Mouse (Mus musculus): ENCODE measurements around the gene Ethe1. TPM values are rescaled to one million over a fixed set of nuclear protein-coding genes. Genes with fewer than 3 reads are reported as not detected.

Ethe1 gene
- polyA plus RNA-seq, 1 experiment from 2014 or later, result 18.5 TPM

GRCm38 (mm10) chr7:24566206-24566605, 21.1 kb upstream of the Ethe1 start:
- H3K9me3 ChIP-seq (ENCODE audit: control insufficient read depth, low read length), result no peaks in the 10 kb centered on the region
- H3K4me1 ChIP-seq (ENCODE audit: control insufficient read depth, insufficient read depth, low read length), result no peaks in the 10 kb centered on the region
- peaks cover 55% of the 10 kb centered on the region for H3K36me3 ChIP-seq (ENCODE audit: control insufficient read depth, insufficient read depth, low read length)
- no peaks in the 10 kb centered on the region for H3K27me3 ChIP-seq (ENCODE audit: control insufficient read depth, insufficient read depth, low read length)
- H3K4me2 ChIP-seq (ENCODE audit: low read length), result no peak overlapping the region
- no peak for DNase-seq
- H3K9ac ChIP-seq (replicated peaks; ENCODE audit: low read length), result no peak overlapping the region
- no peak for ATAC-seq (ENCODE audit: low FRiP score, low TSS enrichment)
- H3K27ac ChIP-seq (replicated peaks; ENCODE audit: low read depth, low read length), result no peak overlapping the region
- WGBS, result 94% methylated on average over 9 of the region's 9 CpGs
- no peak overlapping the region for H3K4me3 ChIP-seq (replicated peaks; ENCODE audit: low read depth, low read length)

- no peak overlapping the region for H3K27ac ChIP-seq (replicated peaks; ENCODE audit: low read depth, low read length)
- no peak overlapping the region for H3K4me2 ChIP-seq (ENCODE audit: low read length)
- H3K4me3 ChIP-seq (replicated peaks; ENCODE audit: low read depth, low read length), result no peak overlapping the region
- H3K36me3 ChIP-seq (ENCODE audit: control insufficient read depth, insufficient read depth, low read length), result peaks cover 58% of the 10 kb centered on the region
- H3K9ac ChIP-seq (replicated peaks; ENCODE audit: low read length), result no peak overlapping the region
- ATAC-seq (ENCODE audit: low FRiP score, low TSS enrichment) (no peak), DNase-seq (no peak)
- H3K27me3 ChIP-seq (ENCODE audit: control insufficient read depth, insufficient read depth, low read length), result no peaks in the 10 kb centered on the region
- 85% methylated on average over 4 of the region's 4 CpGs for WGBS
- no peaks in the 10 kb centered on the region for H3K9me3 ChIP-seq (ENCODE audit: control insufficient read depth, low read length)
- H3K4me1 ChIP-seq (ENCODE audit: control insufficient read depth, insufficient read depth, low read length), result no peaks in the 10 kb centered on the region
Observed at GRCm38 (mm10) chr7:24568512-24568911, 18.8 kb upstream of the Ethe1 start.

DNA sequence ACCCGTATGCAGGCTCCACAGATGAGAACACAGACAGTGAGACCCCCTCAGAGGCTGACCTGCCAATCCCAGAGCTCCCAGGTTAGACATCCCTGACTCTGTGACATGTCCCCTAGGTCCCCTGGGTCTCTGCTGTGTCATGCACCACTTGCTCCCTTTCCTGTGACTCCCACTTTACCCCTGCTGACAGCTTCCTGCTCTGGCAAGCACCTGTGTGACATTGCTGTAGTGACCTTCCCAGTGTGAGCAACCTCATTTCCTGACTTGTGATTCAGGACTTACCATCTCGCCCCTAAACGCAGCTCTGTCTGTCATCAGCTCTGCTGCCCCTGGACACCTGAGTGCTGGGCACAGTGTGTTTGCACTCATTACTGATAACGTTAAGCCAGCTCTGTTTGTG, 16.3 kb upstream of the Ethe1 start:
- Histone ChIP-seq H3K9me3 (ENCODE audit: control insufficient read depth, low read length) (no peaks in the 10 kb centered on the region), H3K27ac (replicated peaks; ENCODE audit: low read depth, low read length) (no peak overlapping the region), H3K9ac (replicated peaks; ENCODE audit: low read length) (no peak overlapping the region), H3K4me3 (replicated peaks; ENCODE audit: low read depth, low read length) (no peak overlapping the region), H3K4me1 (ENCODE audit: control insufficient read depth, insufficient read depth, low read length) (no peaks in the 10 kb centered on the region), H3K36me3 (ENCODE audit: control insufficient read depth, insufficient read depth, low read length) (peaks cover 50% of the 10 kb centered on the region), H3K27me3 (ENCODE audit: control insufficient read depth, insufficient read depth, low read length) (no peaks in the 10 kb centered on the region), H3K4me2 (ENCODE audit: low read length) (no peak overlapping the region)
- no peak for ATAC-seq (ENCODE audit: low FRiP score, low TSS enrichment)
- WGBS, result 87% methylated on average over 4 of the region's 4 CpGs
- no peak for DNase-seq

GRCm38 (mm10) chr7:24572455-24572854, 14.9 kb upstream of the Ethe1 start:
- no peaks in the 10 kb centered on the region for H3K4me1 ChIP-seq (ENCODE audit: control insufficient read depth, insufficient read depth, low read length)
- H3K4me2 ChIP-seq (ENCODE audit: low read length), result no peak overlapping the region
- peak; percentile 40 for DNase-seq
- 48% methylated on average over 5 of the region's 5 CpGs for WGBS
- no peaks in the 10 kb centered on the region for H3K9me3 ChIP-seq (ENCODE audit: control insufficient read depth, low read length)
- H3K36me3 ChIP-seq (ENCODE audit: control insufficient read depth, insufficient read depth, low read length), result peaks cover 37% of the 10 kb centered on the region
- H3K27ac ChIP-seq (replicated peaks; ENCODE audit: low read depth, low read length), result no peak overlapping the region
- H3K9ac ChIP-seq (replicated peaks; ENCODE audit: low read length), result no peak overlapping the region
- no peak for ATAC-seq (ENCODE audit: low FRiP score, low TSS enrichment)
- no peaks in the 10 kb centered on the region for H3K27me3 ChIP-seq (ENCODE audit: control insufficient read depth, insufficient read depth, low read length)
- no peak overlapping the region for H3K4me3 ChIP-seq (replicated peaks; ENCODE audit: low read depth, low read length)

DNA sequence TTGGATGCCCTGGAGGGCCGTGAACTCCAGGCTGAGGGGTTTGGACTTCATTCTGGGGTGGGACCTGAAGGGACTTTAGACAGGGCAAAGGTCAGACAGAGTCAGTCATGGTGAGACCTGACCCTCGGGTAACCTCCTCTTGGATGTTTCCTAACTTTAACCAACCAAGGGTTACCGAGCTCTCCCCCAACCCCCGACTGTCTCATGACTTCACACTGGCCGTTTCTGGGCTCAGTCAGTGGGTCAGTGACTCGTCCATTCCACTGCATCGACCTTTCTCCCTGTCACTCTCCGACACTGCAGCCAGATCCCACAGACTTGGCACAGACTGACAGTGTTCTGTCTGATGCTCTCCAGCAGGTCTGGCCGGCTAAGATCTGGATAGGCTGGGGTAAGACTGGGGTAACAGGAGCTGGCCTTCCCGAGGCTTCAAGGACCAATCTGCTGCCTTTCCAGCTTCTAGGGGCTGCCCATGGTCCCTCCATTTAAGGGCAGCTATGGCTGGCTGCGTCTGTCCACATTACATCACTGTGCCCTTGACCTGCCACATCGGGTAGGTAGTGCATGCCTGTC, 13.0 kb upstream of the Ethe1 start:
- Histone ChIP-seq H3K36me3 (ENCODE audit: control insufficient read depth, insufficient read depth, low read length) (peaks cover 20% of the 10 kb centered on the region; the same call in 1 of the 2 replicates), H3K4me2 (ENCODE audit: low read length) (no peak overlapping the region), H3K4me1 (ENCODE audit: control insufficient read depth, insufficient read depth, low read length) (no peaks in the 10 kb centered on the region), H3K9ac (replicated peaks; ENCODE audit: low read length) (no peak overlapping the region), H3K9me3 (ENCODE audit: control insufficient read depth, low read length) (no peaks in the 10 kb centered on the region), H3K27me3 (ENCODE audit: control insufficient read depth, insufficient read depth, low read length) (no peaks in the 10 kb centered on the region), H3K27ac (replicated peaks; ENCODE audit: low read depth, low read length) (no peak overlapping the region), H3K4me3 (replicated peaks; ENCODE audit: low read depth, low read length) (no peak overlapping the region)
- DNase-seq (no peak), ATAC-seq (ENCODE audit: low FRiP score, low TSS enrichment) (no peak)
- WGBS, result 71% methylated on average over 12 of the region's 12 CpGs

- Histone ChIP-seq H3K9ac (replicated peaks; ENCODE audit: low read length) (no peak overlapping the region), H3K4me3 (replicated peaks; ENCODE audit: low read depth, low read length) (no peak overlapping the region), H3K36me3 (ENCODE audit: control insufficient read depth, insufficient read depth, low read length) (0 out of 2 replicates have a peak, but pooled peaks cover 5% of the 10 kb centered on the region), H3K4me1 (ENCODE audit: control insufficient read depth, insufficient read depth, low read length) (no peaks in the 10 kb centered on the region), H3K27ac (replicated peaks; ENCODE audit: low read depth, low read length) (no peak overlapping the region), H3K27me3 (ENCODE audit: control insufficient read depth, insufficient read depth, low read length) (no peaks in the 10 kb centered on the region), H3K4me2 (ENCODE audit: low read length) (no peak overlapping the region), H3K9me3 (ENCODE audit: control insufficient read depth, low read length) (no peaks in the 10 kb centered on the region)
- ATAC-seq (ENCODE audit: low FRiP score, low TSS enrichment), result no peak
- no peak for DNase-seq
- 95% methylated on average over 10 of the region's 10 CpGs for whole genome bisulfite sequencing
Observed at GRCm38 (mm10) chr7:24577811-24578210, 9.5 kb upstream of the Ethe1 start.

- no peak overlapping the region for H3K4me3 ChIP-seq (replicated peaks; ENCODE audit: low read depth, low read length)
- no peaks in the 10 kb centered on the region for H3K9me3 ChIP-seq (ENCODE audit: control insufficient read depth, low read length)
- no peaks in the 10 kb centered on the region for H3K36me3 ChIP-seq (ENCODE audit: control insufficient read depth, insufficient read depth, low read length)
- no peak for DNase-seq
- no peak overlapping the region for H3K27ac ChIP-seq (replicated peaks; ENCODE audit: low read depth, low read length)
- no peaks in the 10 kb centered on the region for H3K4me1 ChIP-seq (ENCODE audit: control insufficient read depth, insufficient read depth, low read length)
- no peak overlapping the region for H3K4me2 ChIP-seq (ENCODE audit: low read length)
- WGBS, result 79% methylated on average over 6 of the region's 6 CpGs
- ATAC-seq (ENCODE audit: low FRiP score, low TSS enrichment), result no peak
- H3K27me3 ChIP-seq (ENCODE audit: control insufficient read depth, insufficient read depth, low read length), result peaks cover 18% of the 10 kb centered on the region; the same call in 1 of the 2 replicates
- no peak overlapping the region for H3K9ac ChIP-seq (replicated peaks; ENCODE audit: low read length)
Observed at GRCm38 (mm10) chr7:24584876-24585275, 2.5 kb upstream of the Ethe1 start.

DNA sequence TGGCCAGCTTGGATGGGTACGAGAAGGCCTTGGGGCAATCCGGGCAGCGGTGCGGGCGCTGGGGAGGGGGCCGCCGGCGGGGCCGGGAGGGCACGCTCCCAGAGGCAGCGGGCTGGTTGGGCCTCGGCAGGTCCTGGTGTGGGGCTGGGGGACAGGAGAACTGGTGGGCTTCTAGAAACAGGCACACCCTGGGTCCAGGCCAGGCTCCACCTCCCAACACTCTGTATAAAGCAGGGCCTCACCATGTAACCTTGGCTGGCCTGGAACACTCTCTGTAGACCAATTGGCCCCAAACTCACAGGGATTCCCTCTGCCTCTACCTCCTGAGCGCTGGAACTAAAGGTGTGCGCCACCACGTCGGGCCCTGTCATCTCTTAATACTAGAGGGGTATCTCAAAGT, 1.3 kb upstream of the Ethe1 start:
- H3K9ac ChIP-seq (replicated peaks; ENCODE audit: low read length), result no peak overlapping the region
- no peaks in the 10 kb centered on the region for H3K36me3 ChIP-seq (ENCODE audit: control insufficient read depth, insufficient read depth, low read length)
- H3K4me2 ChIP-seq (ENCODE audit: low read length), result no peak overlapping the region
- ATAC-seq (ENCODE audit: low FRiP score, low TSS enrichment) (no peak), DNase-seq (no peak)
- no peaks in the 10 kb centered on the region for H3K9me3 ChIP-seq (ENCODE audit: control insufficient read depth, low read length)
- no peaks in the 10 kb centered on the region for H3K4me1 ChIP-seq (ENCODE audit: control insufficient read depth, insufficient read depth, low read length)
- 40% methylated on average over 16 of the region's 16 CpGs for WGBS
- peaks cover 18% of the 10 kb centered on the region; the same call in 1 of the 2 replicates for H3K27me3 ChIP-seq (ENCODE audit: control insufficient read depth, insufficient read depth, low read length)
- H3K4me3 ChIP-seq (replicated peaks; ENCODE audit: low read depth, low read length), result no peak overlapping the region
- H3K27ac ChIP-seq (replicated peaks; ENCODE audit: low read depth, low read length), result no peak overlapping the region

DNA sequence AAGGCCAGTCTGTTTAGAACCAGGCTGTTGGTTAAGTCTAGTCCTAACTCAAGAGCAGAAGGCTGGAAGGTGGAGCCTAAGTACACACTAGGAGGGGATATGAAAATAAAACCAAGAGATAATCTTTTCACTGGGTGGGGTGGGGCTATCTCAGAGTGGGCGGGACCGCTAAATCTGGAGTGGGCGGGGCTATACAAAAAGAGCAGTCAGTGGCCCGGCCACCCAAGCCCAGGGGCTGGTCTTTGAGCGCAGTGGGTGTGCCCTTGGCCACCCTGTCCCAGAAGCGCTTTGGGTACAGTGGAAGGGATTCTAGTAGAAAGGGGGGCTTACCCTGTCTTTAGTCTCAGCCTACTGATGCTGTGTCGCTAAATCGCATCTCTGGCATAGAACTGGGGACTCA, 515 bp upstream of the Ethe1 start:
- no peaks in the 10 kb centered on the region for H3K4me1 ChIP-seq (ENCODE audit: control insufficient read depth, insufficient read depth, low read length)
- WGBS, result 10% methylated on average over 8 of the region's 8 CpGs
- peak overlapping the region; percentile 43 for H3K4me3 ChIP-seq (replicated peaks; ENCODE audit: low read depth, low read length)
- ATAC-seq (ENCODE audit: low FRiP score, low TSS enrichment) (peak; percentile 34; the same call in 1 of the 2 replicates), DNase-seq (peak; percentile 35)
- H3K9ac ChIP-seq (replicated peaks; ENCODE audit: low read length), result peak overlapping the region; percentile 59
- H3K36me3 ChIP-seq (ENCODE audit: control insufficient read depth, insufficient read depth, low read length), result no peaks in the 10 kb centered on the region
- H3K27ac ChIP-seq (replicated peaks; ENCODE audit: low read depth, low read length), result 0 out of 2 replicates have a peak overlapping the region, but pooled peaks have one; percentile 43
- H3K27me3 ChIP-seq (ENCODE audit: control insufficient read depth, insufficient read depth, low read length), result peaks cover 18% of the 10 kb centered on the region; the same call in 1 of the 2 replicates
- peak overlapping the region; percentile 55 for H3K4me2 ChIP-seq (ENCODE audit: low read length)
- H3K9me3 ChIP-seq (ENCODE audit: control insufficient read depth, low read length), result no peaks in the 10 kb centered on the region

Measured in midbrain, embryonic 14.5 days (tissue).